Mouse (Mus musculus): ENCODE measurements around the gene Shank3.

The Shank3 gene

DNA sequence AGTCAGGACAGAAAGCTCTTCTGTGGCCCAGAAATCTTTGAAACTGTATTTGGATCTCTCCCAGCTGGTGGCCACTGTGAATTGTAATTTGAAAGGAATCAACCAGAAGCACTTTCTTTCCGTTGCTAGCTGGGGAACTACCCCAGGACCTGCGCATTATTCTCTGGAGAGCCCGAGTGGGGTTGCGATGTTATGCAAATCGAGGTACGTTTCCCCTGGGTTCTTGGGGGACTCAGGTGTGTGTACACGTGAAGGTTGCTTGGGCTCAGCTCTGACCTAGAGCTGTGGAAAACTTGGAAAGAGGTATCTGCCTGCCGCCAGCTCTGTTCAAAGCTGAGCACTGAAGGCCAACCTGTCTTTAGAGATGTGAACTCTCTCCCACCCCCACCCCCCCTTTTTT is 21.6 kb upstream of the Shank3 start:
- DNase-seq, result no peak

DNA sequence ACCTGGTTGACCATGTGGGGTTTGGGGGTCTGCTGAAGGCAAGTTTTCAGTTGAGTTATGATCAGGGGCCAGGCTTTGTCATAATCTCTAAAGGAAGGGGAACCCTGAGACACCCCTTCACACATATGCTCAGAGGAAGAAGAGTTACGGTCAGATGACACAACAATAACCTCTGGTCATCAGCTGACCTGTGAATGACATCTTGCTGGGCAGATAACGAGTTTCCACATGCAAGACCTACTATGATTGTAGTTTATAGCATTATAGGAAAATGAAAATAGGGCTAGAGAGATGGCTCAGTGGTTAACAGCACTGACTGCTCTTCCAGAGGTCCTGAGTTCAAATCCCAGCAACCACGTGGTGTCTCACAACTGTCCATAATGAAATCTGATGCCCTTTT is 20.8 kb upstream of the Shank3 start:
- DNase-seq, result no peak

DNA sequence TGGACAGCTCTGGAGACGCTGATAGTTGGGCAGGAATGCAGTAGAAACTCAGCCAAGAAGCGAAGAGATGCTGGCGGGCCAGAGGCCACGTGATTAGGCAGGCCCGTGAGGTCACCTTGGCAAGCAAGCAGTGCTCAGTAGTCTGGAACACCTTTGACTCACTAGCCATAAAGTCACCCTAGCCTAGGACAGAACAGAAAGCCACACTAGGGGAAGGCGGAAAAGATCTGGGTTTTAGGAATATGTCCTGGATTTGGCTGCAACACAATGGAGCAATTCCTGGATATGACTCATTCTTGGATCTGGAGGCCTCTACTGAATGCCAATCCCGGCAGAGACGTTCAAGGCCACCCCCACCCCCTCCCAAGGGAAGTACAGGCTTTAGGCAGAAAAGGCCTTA is 18.8 kb upstream of the Shank3 start:
- DNase-seq, result no peak

DNA sequence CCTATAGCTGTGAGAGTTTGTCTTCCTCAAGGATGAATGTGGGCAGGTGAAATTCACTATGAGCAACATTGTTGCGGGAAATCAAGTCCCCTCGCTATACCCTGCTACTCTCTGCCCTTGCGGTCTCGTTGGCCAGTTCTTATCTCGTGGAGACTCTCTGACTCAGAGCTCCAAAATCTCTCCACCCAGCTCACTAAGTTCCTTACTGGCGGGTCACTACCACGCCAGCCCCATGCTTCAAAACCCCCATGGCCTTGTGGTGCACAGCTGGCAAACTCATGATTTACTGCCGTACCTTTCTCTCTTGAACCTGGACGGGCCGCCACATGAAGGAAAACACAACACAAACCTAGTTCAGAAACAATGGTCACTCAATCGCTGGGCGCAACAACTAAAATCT is 11.2 kb upstream of the Shank3 start:
- no peak for DNase-seq

DNA sequence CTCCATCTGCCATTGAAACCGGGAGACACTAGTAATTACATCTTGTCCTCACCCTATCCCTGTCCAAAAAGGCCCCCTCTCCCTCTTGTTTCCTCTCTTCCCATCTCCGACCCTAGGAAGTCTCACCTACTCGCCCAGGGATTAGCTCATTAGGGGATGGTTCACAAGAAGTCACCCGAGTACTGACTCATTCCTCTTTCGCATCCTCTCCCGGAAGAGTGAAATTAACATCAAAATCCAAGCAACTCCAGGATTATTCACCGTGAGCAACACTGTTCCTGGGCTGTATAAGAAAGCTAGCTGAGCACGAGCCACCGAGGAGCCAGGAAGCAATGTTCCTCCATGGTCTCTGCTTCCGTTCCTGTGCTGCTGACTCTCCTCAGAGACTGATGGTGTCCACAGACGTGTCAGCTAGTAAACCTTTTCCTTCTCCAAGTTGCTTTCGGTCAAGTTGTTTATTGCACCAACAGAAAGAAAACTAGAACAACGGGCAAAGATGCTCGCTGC is 10.8 kb upstream of the Shank3 start:
- no peak for DNase-seq

DNA sequence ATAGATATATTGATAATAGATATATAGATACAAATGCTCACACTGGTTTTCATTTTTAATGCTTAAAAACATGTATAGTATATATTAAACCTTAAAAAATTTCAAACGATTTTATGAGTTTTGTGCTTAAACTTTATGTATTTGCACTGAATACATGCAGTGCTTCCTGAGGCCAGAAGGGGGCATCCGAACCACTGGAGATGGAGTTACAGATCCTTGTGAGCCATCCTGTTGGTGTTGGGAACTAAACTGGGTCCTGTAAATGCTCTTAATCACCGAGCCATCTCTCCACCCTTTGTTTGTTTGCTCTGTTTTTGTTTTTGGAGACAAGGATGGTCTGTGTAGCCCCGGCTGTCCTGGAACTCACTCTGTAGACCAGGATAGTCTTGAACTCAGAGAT is 4.5 kb upstream of the Shank3 start:
- DNase-seq, result no peak

DNA sequence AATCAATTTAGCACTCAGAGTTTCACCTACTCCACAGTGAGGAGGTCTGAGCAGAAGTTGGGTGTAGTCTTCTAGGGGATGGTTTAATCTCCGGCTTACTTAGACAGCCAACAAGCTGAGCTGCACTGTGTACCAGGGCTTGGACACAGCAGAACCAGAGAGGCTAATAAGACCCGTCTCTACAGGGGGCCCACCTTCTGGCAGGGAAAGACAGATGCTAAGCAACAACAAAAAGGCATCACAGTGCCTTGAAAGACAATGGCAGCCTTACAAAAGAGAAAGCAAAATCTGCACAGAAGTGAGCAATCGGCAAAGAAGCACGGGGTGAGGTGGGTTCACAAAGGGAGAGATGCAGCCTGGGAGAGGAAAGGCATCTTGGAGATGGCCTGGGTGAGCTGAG is 3.3 kb upstream of the Shank3 start:
- DNase-seq, result no peak

DNA sequence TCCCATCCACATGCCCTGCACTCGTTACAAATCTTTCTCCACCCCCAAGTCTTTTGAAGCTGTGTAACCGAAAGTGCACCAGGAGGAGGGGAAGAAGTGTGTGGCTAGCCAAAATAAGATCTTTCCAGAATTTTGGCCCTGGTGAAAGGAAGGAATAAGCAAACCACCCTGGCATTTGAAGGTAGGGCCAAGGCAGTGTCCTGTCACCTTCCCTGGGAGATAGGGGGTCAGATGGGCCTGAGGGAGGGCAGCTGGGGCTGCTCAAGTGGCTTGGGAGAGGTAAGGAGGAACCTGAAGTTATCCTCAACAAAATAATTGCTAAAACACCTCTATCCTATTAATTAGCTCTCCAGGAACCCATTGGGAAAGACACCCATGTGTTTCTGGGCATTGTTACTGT is 2.6 kb upstream of the Shank3 start:
- DNase-seq, result no peak

DNA sequence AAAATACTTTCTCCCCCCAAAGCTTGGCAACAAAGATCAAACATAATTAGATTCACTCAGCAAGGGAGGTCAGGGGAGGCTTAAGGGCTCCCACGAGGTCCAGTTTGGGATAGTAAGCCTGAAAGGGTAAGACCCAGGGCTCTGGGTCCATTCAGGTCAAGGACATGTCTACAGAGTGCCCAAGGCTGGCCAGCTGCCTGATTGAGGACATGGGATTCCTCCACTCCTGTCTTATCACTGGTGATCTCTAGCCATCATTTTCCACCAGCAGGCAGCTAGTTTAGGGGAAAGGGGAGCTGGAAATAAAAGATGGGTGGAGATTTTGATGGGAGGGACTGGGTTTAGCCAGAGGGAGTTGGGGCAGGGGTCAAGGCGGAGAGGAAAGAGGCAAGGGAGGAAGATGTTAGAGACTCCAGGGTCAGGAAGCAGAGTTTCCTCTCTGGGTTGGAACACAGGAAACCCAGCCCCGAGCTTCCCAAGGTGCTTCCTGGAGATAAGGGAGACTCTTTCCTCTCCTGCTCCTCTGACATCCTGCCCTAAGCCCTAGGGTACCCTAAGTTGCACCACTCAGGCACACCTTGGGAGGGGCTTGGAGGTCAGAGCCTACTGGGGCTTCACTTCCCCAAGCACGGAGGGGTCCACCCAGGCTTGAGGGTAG is 1.9 kb upstream of the Shank3 start:
- DNase-seq, result peak; percentile 39

DNA sequence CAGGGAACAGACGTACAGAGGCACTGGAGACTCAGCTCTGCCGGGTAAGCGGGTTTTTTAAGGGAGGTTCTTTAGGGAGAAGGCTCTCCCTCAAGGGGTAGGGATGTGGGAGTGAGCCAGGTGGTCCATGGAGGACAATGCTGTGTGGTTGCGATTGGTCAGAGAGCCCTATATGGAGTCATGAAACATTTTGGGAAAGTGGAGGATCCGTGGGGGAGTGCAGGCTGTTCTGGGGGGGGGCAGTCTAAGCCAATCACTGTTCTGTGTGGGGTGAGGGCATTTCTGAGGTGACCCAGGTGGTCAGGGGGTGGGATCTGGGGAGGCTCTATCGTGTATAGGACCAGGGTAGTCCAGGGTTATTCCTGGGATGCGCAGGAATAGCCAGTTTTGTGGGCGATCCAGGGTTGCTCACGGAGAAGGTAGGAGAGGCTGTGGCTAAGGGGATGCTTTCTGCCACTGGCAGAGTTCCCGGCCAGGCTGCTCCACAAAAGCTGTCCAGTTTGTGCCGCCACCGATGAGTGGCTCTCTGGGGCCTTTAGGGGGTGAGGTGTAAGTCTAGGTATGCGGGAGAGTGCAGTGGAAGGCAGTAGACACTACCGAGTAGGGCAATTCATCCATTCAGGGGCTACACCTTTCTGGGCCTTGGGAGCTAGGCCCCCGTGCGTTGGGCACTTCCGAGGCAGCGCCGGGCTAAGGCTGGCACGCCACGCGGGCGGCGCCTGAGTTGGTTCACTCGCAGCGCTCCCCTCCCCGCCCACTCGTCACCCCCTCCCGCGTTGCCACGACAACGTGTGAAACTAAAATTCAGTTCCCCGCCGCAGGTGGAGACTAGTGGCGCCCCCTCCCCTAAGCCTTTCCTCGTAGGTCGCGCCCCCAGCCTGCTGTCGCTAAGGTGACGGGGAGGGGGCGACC is 1.1 kb upstream of the Shank3 start:
- peak; percentile 26 for DNase-seq

DNA sequence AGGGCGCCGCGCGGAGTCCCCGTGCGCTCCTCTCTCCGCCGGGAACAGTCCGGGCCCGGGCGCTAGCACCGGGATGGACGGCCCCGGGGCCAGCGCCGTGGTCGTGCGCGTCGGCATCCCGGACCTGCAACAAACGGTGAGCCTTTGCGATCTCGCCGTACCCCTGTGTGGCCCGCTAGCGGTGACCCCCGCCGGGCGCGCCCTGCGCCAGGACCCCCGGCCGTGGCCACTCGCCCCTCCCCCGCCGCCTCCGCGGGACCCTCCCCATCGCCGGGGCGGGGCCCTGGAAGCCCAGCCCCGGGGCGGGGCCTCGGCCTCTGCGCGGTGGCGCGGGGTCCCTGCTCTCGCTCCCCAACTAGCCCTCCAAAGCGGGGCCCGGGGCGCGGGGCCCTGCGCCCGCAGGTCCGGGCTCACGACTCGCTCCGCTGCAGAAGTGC is 379 bp downstream of the Shank3 start:
- DNase-seq, result peak; percentile 55

DNA sequence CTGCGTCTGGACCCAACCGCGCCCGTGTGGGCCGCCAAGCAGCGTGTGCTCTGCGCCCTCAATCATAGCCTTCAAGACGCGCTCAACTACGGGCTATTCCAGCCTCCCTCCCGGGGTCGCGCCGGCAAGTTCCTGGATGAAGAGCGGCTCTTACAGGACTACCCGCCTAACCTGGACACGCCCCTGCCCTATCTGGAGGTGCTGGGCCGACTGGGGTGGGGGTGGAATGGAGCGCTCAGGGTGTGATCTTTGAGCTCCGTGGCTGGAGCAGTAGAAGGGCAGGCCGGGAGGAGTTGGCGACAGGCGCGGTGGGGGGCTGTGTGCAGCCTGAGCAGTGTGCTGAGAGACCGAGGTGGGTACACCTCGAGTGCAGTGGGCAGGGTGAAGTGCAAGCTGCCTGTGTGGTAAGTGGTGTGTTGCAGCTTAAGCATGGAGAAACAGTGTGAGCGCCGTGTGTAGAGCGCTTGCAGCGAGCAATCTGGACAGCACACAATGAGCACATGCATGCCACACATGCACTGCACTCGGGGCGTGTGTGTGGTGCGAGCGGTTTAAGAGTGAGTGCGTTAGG is 883 bp downstream of the Shank3 start:
- DNase-seq, result peak; percentile 58

DNA sequence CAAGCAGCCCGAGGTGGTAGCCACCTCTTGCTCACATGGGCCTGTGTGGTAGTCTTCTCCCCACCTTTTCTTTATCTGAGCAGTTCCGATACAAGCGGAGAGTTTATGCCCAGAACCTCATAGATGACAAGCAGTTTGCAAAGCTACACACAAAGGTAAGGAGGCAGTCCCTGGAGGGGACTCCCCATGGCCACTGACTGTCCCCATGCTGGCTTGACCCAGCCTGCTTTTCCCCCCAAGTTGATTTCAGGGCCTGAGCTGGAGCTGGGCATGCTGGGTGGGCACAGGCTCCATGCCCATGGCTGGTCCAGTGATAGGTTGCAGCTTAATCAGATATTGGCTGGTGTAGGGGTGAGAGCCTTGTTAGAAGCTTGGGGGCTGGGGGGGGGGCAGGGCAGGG is 1.9 kb downstream of the Shank3 start:
- DNase-seq, result no peak

DNA sequence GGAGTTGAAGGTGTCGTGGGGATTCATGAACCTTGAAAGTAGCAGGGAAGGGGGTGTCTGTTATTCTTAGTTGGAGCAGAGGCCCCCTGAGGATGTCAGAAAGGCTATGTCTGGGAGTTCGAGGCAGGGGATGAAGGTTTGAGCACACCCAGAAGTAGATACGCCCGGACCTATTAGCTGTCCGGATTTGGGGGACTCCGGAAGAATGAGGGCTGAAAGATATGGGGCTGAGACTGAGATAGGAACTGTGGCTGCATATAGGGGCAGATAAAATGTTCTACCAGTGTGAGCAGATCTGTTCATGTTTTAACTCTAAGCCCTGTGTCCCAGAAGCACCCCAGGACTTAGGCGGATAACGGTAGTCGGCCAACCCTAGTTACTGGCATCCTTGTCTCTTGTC is 5.4 kb downstream of the Shank3 start:
- DNase-seq, result no peak

DNA sequence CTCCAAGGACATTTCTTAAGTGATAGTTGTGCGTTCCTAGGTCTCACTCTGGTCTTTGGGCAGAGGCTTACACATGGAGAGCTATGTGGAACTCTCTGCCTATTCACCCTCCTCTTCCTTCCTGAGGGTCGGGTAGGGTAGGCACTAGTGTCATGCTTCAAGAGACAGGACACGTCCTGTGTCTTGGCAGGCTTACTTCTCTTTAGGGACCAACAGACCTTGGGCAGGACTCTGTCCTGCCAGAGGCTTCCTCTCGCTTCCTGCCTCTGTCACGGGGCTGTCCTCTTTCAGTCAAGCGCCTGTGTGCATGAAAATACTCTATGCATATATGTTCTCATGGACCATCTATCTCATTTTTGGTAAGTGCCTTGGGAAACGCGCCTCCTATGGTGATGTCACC is 8.3 kb downstream of the Shank3 start:
- DNase-seq, result peak; percentile 1

DNA sequence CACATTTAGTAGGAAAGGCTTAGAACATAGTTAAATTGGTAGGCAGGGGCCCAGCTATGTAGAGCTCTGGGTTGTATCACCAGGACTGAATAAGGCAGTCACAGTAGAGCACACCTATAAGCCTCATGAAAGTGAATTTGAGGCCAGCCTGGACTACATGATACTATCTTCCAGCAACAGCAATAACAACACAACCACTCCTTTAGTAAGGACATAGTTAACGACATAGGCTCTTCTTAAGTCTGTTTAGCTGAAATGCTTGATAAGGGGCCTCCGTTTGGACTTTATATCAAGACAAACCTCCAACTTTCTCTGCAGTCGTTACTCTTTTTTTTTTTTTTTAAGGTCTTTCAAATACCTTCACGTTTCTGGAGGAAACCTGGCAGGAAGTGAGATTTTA is 13.3 kb downstream of the Shank3 start:
- no peak for DNase-seq

DNA sequence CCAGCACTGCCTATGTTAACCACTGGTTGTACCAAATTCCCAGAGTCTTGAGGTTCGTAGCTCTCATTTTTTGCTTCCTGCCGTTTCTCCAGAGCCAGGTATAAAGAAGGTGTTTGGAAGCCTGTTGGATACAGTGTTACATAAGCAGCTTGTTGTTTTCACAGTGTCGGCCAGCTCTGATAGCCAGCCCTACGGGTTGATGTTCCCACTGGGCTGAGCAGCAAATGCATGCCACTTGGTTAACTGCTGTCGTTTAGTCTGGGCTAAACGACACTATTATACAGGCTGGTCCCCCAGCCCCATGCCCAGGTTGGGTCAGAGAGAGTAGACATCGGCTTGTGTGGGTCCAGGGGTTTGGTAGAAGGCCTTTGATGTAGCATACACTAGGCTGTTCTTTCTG is 22.5 kb downstream of the Shank3 start:
- DNase-seq, result no peak

DNA sequence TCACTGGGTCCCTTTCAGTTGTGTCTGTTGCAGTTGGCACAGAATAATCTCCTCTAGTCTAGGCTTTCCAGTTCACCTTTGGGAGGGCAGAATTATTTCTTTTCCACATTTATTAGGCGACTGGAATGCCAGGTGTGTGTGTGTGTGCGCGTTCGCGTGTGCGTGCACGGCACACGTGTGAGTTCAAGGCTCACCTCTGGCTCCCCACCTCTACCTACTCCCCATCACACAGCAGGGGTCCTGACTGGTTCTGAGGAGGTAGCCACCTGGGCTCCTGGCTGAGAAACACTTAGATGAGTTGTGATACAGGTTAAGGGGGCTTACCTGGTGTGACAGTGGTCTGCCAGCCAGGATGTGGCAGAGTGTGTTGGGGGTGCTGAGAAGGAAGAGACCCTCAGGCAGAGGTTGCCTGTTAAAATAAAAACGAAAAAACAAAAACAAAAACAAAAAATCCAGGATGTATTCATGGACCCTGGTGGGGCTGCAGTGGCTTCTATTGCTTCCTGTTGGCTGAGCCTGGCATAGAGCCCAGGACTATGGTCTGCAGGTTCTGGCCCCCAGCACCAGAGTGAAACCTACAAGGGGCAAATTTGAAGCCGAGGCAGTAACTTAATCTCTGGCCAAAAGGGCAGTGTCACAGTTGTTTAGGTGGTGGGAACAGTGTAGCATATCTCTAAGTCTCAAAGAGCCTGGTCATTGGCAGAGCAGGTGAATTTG is 23.3 kb downstream of the Shank3 start:
- no peak for DNase-seq

DNA sequence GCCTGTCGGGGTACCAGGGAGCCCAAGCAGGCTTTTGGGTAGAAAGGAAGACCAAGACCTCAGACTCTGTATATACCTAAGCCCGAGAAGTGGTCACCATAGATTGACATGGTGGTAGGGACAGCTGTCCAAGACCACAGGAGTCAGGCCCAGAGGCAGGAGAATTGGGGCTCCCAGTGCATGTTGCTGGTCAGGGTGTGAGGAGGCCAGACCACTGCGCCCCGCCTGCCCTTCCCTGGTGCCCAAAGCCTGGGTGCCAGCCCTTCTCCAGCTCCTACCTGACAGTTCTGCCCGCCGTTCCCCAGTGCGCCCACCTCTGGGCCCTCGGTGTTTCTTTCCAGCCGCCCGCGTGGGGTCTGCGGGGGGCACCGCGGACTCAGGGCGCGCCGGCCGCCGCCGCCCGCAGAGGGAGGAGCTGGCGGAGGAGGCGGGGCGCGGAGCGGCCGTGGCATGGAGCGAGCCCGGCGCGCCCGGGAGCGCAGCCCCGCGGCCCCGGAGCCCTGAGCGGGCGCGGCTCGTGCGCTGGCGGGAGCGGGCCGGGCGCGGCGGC is 23.9 kb downstream of the Shank3 start:
- no peak for DNase-seq

DNA sequence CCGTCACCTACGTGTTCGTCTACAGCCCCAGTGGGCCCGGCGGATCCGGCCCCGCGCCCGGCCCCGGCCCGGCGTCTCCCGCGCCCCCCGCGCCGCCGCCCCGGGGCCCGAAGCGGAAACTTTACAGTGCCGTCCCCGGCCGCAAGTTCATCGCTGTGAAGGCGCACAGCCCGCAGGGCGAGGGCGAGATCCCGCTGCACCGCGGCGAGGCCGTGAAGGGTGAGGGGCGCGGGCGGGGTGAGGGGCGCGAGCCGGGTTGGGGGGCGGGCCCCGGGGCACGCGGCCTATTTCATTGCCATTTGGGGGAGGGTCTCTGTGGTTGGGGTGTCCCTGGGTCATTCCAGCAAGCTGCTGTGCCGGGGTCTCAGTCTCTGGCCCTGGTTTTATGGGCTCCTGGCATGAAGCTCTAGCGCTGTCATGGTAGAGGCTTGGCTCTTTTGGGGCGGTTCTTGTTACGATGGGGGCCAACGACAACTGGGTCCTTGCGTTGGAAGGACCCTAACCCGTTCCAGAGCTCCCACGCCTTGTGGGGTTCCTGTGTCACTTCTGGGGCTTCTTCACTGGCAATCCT is 24.7 kb downstream of the Shank3 start:
- DNase-seq, result no peak

DNA sequence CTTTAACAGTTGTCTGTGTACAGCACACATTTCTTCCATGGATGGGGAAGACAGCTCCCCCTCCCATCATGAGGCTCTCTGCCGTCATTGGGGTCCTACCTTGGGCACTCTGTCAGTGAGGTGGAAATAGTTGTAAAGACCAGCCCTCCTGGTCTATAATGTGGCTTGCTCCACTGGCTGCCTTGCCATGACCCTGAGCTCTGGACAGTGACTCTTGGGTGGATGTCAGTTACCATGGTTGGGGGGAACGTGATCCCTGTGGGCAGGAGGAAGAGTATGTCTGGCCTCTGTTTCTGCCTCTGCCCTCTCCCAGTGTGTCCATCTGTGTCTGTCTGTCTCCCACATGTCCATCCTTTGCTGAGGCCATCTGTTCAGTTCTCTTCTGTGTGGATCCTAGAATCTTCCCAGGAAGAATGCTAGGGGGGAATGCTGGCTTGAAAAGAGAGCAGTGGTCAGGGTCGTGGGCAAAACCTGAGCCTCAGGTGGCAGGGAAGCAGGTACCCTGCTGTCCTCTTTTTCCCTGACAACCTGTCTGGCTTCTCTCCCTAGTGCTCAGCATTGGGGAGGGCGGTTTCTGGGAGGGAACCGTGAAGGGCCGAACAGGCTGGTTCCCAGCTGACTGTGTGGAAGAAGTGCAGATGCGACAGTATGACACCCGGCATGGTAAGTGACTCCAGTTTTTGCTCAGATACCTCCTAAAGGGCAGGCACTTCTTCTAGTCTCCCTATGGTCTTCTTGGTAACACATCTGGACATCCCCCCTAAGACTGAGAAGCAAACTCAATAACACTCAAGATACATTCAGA is 25.4 kb downstream of the Shank3 start:
- DNase-seq, result no peak

DNA sequence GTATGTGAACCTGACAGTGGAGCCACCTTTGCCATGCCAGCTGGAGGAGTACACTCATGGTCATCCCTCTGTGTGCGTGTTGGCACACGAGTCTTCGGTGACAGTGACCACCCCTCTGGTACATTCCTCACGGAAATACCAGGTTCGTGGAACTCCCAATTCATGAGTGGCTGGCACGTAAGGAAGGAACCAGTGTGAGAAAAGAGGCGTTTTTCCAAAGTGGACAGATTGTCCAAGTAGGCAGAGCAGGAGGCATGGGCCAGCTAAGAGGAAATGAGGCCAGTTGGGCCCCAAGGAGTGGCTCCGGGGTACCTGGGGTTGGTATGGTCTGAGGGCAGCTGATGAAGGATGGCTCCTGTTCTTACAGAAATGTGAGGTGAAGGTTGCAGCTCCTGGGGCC is 26.0 kb downstream of the Shank3 start:
- DNase-seq, result no peak

Measured in liver (tissue).